Mouse (Mus musculus) CH12.LX (cell line): ENCODE results near the gene Ripk1. TPM values are rescaled to one million over a fixed set of nuclear protein-coding genes. Genes with fewer than 3 reads are reported as not detected.

Experiments
- DNase-seq: peaks from one replicate; pipeline ENCODE4 v3.0.0-alpha.2; 2013; ENCODE audit errors: extremely low read depth
- H3K27ac ChIP-seq: 2 replicates; pipeline ENCODE4 v1.5.1; 2012; ENCODE audit warnings: low read depth, mild to moderate bottlenecking, control low read depth, moderate library complexity; ENCODE audit not compliant: insufficient read depth
- H3K27me3 ChIP-seq: replicated peaks from 2 replicates; pipeline ENCODE3; 2012; ENCODE audit warnings: inconsistent platforms
- H3K36me3 ChIP-seq, 2 experiments: replicated peaks in 1 of 2; 2 replicates each; pipeline versions ENCODE3 to v1.6.1; 2012; ENCODE audit warnings: inconsistent platforms in 1 of 2, low read length in 1 of 2, mild to moderate bottlenecking in 1 of 2, mixed read lengths in 1 of 2, moderate library complexity in 1 of 2; ENCODE audit not compliant: control insufficient read depth in 1 of 2, insufficient read depth in 1 of 2
- H3K4me1 ChIP-seq, 2 experiments: 2 replicates each; pipeline ENCODE4 v1.6.1; 2012; ENCODE audit warnings: inconsistent platforms in 1 of 2, moderate library complexity in 1 of 2; ENCODE audit not compliant: insufficient read depth in 2 of 2, control insufficient read depth in 1 of 2
- H3K4me2 ChIP-seq: 2 replicates; pipeline ENCODE4 v1.6.1; 2012; ENCODE audit warnings: low read depth, mild to moderate bottlenecking, control low read depth; ENCODE audit not compliant: poor library complexity, insufficient read depth, severe bottlenecking
- H3K4me3 ChIP-seq, 3 experiments: fragments of 150-350 bp in 1 of 3; sonication (generic) in 1 of 3; replicated peaks in 1 of 3; 2 replicates each; pipeline versions ENCODE3 to v1.5.1; 2011 to 2012; ENCODE audit warnings: low read depth in 2 of 3, low read length in 2 of 3, mild to moderate bottlenecking in 2 of 3, moderate library complexity in 2 of 3, control low read depth in 1 of 3, improper control_type of control experiment in 1 of 3, inconsistent platforms in 1 of 3, mixed read lengths in 1 of 3; ENCODE audit not compliant: poor library complexity in 1 of 3
- H3K79me2 ChIP-seq: replicated peaks from 2 replicates; pipeline ENCODE4 v1.6.1; 2012; ENCODE audit warnings: mild to moderate bottlenecking, moderate library complexity; ENCODE audit not compliant: control insufficient read depth, poor library complexity, insufficient read depth, severe bottlenecking; ENCODE audit errors: extremely low read depth
- H3K9ac ChIP-seq: 2 replicates; pipeline ENCODE4 v1.6.1; 2012; ENCODE audit warnings: low read depth, mild to moderate bottlenecking, control low read depth, moderate library complexity; ENCODE audit not compliant: insufficient read depth
- H3K9me3 ChIP-seq: replicated peaks from 2 replicates; pipeline ENCODE3; 2012; ENCODE audit warnings: low read length, inconsistent platforms, mixed read lengths
- BHLHE40 ChIP-seq: IDR thresholded peaks from 2 replicates; pipeline ENCODE4 v1.6.1; 2011; ENCODE audit warnings: mild to moderate bottlenecking, low read depth, low read length, improper control_type of control experiment
- CTCF ChIP-seq, 2 experiments: IDR thresholded peaks in 1 of 2; conservative IDR thresholded peaks in 1 of 2; 2 replicates each; pipeline ENCODE4 v1.5.1; 2011 to 2012; ENCODE audit warnings: low read depth in 2 of 2, low read length in 2 of 2, improper control_type of control experiment in 1 of 2, inconsistent platforms in 1 of 2, mild to moderate bottlenecking in 1 of 2, moderate library complexity in 1 of 2
- ELF1 ChIP-seq: IDR thresholded peaks from 2 replicates; pipeline ENCODE4 v1.6.1; 2014; ENCODE audit warnings: low read depth, mild to moderate bottlenecking, inconsistent platforms, low read length, improper control_type of control experiment
- GABPA ChIP-seq: IDR thresholded peaks from 2 replicates; pipeline ENCODE4 v1.6.1; 2012; ENCODE audit warnings: low read depth, low read length, improper control_type of control experiment, inconsistent platforms; ENCODE audit not compliant: insufficient replicate concordance
- HCFC1 ChIP-seq: IDR thresholded peaks from 2 replicates; pipeline ENCODE4 v1.6.1; 2012; ENCODE audit warnings: low read depth, mild to moderate bottlenecking, inconsistent platforms, low read length, improper control_type of control experiment
- KAT2A ChIP-seq: IDR thresholded peaks from 2 replicates; pipeline ENCODE4 v1.6.1; 2012; ENCODE audit warnings: low read length, improper control_type of control experiment, inconsistent platforms; ENCODE audit not compliant: insufficient replicate concordance
- MAZ ChIP-seq: IDR thresholded peaks from 2 replicates; pipeline ENCODE4 v1.6.1; 2012; ENCODE audit warnings: low read depth, mild to moderate bottlenecking, inconsistent platforms, low read length, improper control_type of control experiment, moderate library complexity
- MXI1 ChIP-seq: IDR thresholded peaks from 2 replicates; pipeline ENCODE4 v1.6.1; 2011; ENCODE audit warnings: mild to moderate bottlenecking, low read depth, low read length, improper control_type of control experiment
- NELFE ChIP-seq: IDR thresholded peaks from 2 replicates; pipeline ENCODE4 v1.6.1; 2011; ENCODE audit warnings: low read depth, low read length, improper control_type of control experiment
- NRF1 ChIP-seq: IDR thresholded peaks from 2 replicates; pipeline ENCODE4 v1.6.1; 2014; ENCODE audit warnings: low read depth, mild to moderate bottlenecking, inconsistent platforms, low read length, improper control_type of control experiment, moderate library complexity
- POLR2AphosphoS2 ChIP-seq: IDR thresholded peaks from 2 replicates; pipeline ENCODE4 v1.6.1; 2011; ENCODE audit warnings: low read depth, low read length, improper control_type of control experiment
- RAD21 ChIP-seq: IDR thresholded peaks from 2 replicates; pipeline ENCODE4 v1.6.1; 2011; ENCODE audit warnings: low read depth, mild to moderate bottlenecking, low read length, improper control_type of control experiment, moderate library complexity
- SMC3 ChIP-seq: IDR thresholded peaks from 2 replicates; pipeline ENCODE4 v1.6.1; 2011; ENCODE audit warnings: low read depth, low read length, improper control_type of control experiment
- TBP ChIP-seq: conservative IDR thresholded peaks from 2 replicates; pipeline ENCODE4 v1.6.1; 2011; ENCODE audit warnings: low read depth, low read length, improper control_type of control experiment
- TCF12 ChIP-seq: IDR thresholded peaks from 2 replicates; pipeline ENCODE4 v1.6.1; 2014; ENCODE audit warnings: low read depth, mild to moderate bottlenecking, inconsistent platforms, low read length, improper control_type of control experiment
- ZMIZ1 ChIP-seq: IDR thresholded peaks from 2 replicates; pipeline ENCODE4 v1.6.1; 2012; ENCODE audit warnings: low read depth, mild to moderate bottlenecking, inconsistent platforms, low read length, improper control_type of control experiment
- dilution Hi-C: fragments of 300-500 bp; cut with MboI; formaldehyde crosslinking; loops from 2 replicates; pipeline ENCODE4 v1.14.3; 2020; ENCODE audit warnings: low sequenced_read_pairs; ENCODE audit not compliant: extremely low pct_unique_long_range_greater_than_20kb, extremely low pct_ligation_motif_present
- in situ Hi-C: fragments of 300-500 bp; cut with MboI; formaldehyde crosslinking; loops from 3 replicates; pipeline ENCODE4 v1.14.3; 2019; ENCODE audit warnings: low sequenced_read_pairs, low pct_ligation_motif_present, low pct_unique_long_range_greater_than_20kb, mixed read lengths
- polyA plus RNA-seq: library from polyadenylated mRNA; unstranded; fragments of >175 nt; gene quantifications from 2 replicates; pipeline ENCODE4 v1.2.1, GENCODE M21; 2012; ENCODE audit warnings: low read depth; ENCODE audit not compliant: insufficient read length
- total RNA-seq, 2 experiments: library from RNA; depleted of rRNA; stranded (reverse); fragments of 300-350 nt in 1 of 2; fragments of >200 nt in 1 of 2; gene quantifications; 2 replicates each; pipeline ENCODE4 v1.2.3; 2012 to 2014

Ripk1 gene
- total and polyA plus RNA-seq, 3 experiments = 13.1 to 18.6 (median 16.6) TPM

GRCm38 (mm10) chr13:34002058-34003006 lies at the start of gene Ripk1, which contains the start of gene Serpinb6a (continued):
- TF ChIP-seq KAT2A = peak; percentile 45; the same call in 1 of the 2 replicates
- TF ChIP-seq NELFE = peak; percentile 81

GRCm38 (mm10) chr13:33952947-33953346 lies 49.2 kb upstream of the Ripk1 start:
- H3K9me3 ChIP-seq = no peaks in the 10 kb centered on the region
- no peak for DNase-seq
- no peak overlapping the region for H3K4me3 ChIP-seq
- TF ChIP-seq TCF12 (no peak), NRF1 (no peak), POLR2AphosphoS2 (no peak), ZMIZ1 (no peak), KAT2A (no peak), HCFC1 (no peak), MAZ (no peak), ELF1 (no peak), MXI1 (no peak), BHLHE40 (no peak), GABPA (no peak)
- in situ Hi-C loops = loop anchor here (10.0 kb wide), 1 partner anchor 202 kb away; no protein-coding TSS in a partner anchor
- no peak overlapping the region for H3K27ac ChIP-seq
- no peaks in the 10 kb centered on the region for H3K4me1 ChIP-seq
- no peak overlapping the region for H3K4me2 ChIP-seq
- dilution Hi-C loops = no loop called here
- H3K36me3 ChIP-seq = no peaks in the 10 kb centered on the region
- H3K79me2 ChIP-seq = no peaks in the 10 kb centered on the region
- H3K27me3 ChIP-seq = no peaks in the 10 kb centered on the region
- no peak overlapping the region for H3K9ac ChIP-seq

- DNase-seq = peak; percentile 47
- dilution Hi-C loops = no loop called here
Observed at GRCm38 (mm10) chr13:33956571-33957421, 45.4 kb upstream of the Ripk1 start.

More at GRCm38 (mm10) chr13:33956571-33957421, 45.4 kb upstream of the Ripk1 start:
- Histone ChIP-seq H3K27ac (no peak overlapping the region), H3K36me3 (no peaks in the 10 kb centered on the region), H3K9me3 (no peaks in the 10 kb centered on the region), H3K4me2 (no peak overlapping the region), H3K4me1 (no peaks in the 10 kb centered on the region), H3K27me3 (no peaks in the 10 kb centered on the region), H3K79me2 (no peaks in the 10 kb centered on the region), H3K9ac (no peak overlapping the region), H3K4me3 (no peak overlapping the region)
- TF ChIP-seq RAD21 (peak; percentile 90), NRF1 (no peak), CTCF (conservative IDR thresholded peaks at IDR 0.05 in 1 of 2, IDR thresholded peaks at IDR 0.05 in 1 of 2; ENCODE audit: low read depth in 2 of 2, low read length in 2 of 2) (peak; percentile 65 to 88), ELF1 (no peak), SMC3 (peak; percentile 74), TBP (no peak)
- in situ Hi-C loops = loop anchor here (10.0 kb wide), 1 partner anchor 198 kb away; no protein-coding TSS in a partner anchor
